Mouse (Mus musculus): ENCODE data around the gene Acss2. TPM values are rescaled to one million over a fixed set of nuclear protein-coding genes. Genes with fewer than 3 reads are reported as not detected.

Gene Acss2
- total and polyA plus RNA-seq, 2 experiments from 2014 or later, result 18.6 to 25.3 TPM

DNA sequence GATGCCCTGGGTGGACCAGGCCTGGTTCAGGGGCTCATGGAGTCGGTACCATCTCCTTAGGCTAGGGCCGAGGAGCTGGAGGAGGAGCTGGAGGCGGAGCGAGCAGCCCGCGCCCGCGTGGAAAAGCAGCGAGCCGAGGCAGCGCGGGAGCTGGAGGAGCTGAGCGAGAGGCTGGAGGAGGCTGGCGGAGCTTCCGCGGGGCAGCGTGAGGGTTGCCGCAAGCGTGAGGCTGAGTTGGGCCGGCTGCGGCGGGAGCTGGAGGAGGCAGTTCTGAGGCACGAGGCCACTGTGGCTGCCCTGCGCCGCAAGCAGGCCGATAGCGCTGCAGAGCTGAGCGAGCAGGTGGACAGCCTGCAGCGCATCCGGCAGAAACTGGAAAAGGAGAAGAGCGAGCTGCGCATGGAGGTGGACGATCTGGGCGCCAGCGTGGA, 111.5 kb downstream of the Acss2 start:
- Histone ChIP-seq H3K9ac (replicated peaks; ENCODE audit: low read length, poor library complexity, severe bottlenecking) (peak overlapping the region; percentile 61), H3K4me2 (ENCODE audit: low read depth, low read length, poor library complexity, severe bottlenecking) (peak overlapping the region; percentile 63), H3K36me3 (ENCODE audit: insufficient read depth, low read length) (peaks cover 23% of the 10 kb centered on the region), H3K4me1 (ENCODE audit: insufficient read depth, low read length) (no peaks in the 10 kb centered on the region; the same call in 1 of the 2 replicates), H3K4me3 (ENCODE audit: low read depth, low read length) (peak overlapping the region; percentile 34), H3K27me3 (ENCODE audit: insufficient read depth, low read length) (peaks cover 14% of the 10 kb centered on the region; the same call in 1 of the 2 replicates), H3K9me3 (ENCODE audit: low read length) (no peaks in the 10 kb centered on the region), H3K27ac (ENCODE audit: low read depth, low read length) (peak overlapping the region; percentile 44)
- ATAC-seq (ENCODE audit: low FRiP score) (peak; percentile 56), DNase-seq (ENCODE audit: low spot score) (peak; percentile 68)
- 2% methylated on average over 33 of the region's 35 CpGs for WGBS
- no peak for TF ChIP-seq CTCF (IDR thresholded peaks at IDR 0.05)

GRCm38 (mm10) chr2:155630153-155630552, 112.4 kb downstream of the Acss2 start:
- peak; percentile 7; the same call in 1 of the 2 replicates for TF ChIP-seq CTCF (IDR thresholded peaks at IDR 0.05)
- no peak overlapping the region for H3K4me2 ChIP-seq (ENCODE audit: low read depth, low read length, poor library complexity, severe bottlenecking)
- no peak for ATAC-seq (ENCODE audit: low FRiP score)
- H3K27me3 ChIP-seq (ENCODE audit: insufficient read depth, low read length), result peaks cover 14% of the 10 kb centered on the region; the same call in 1 of the 2 replicates
- H3K4me1 ChIP-seq (ENCODE audit: insufficient read depth, low read length), result no peaks in the 10 kb centered on the region; the same call in 1 of the 2 replicates
- no peak overlapping the region for H3K4me3 ChIP-seq (ENCODE audit: low read depth, low read length)
- H3K36me3 ChIP-seq (ENCODE audit: insufficient read depth, low read length), result peaks cover 32% of the 10 kb centered on the region
- H3K9me3 ChIP-seq (ENCODE audit: low read length), result no peaks in the 10 kb centered on the region
- no peak overlapping the region for H3K27ac ChIP-seq (ENCODE audit: low read depth, low read length)
- WGBS, result 55% methylated on average over 20 of the region's 20 CpGs
- no peak for DNase-seq (ENCODE audit: low spot score)
- no peak overlapping the region for H3K9ac ChIP-seq (replicated peaks; ENCODE audit: low read length, poor library complexity, severe bottlenecking)

GRCm38 (mm10) chr2:155630590-155631416, 113.1 kb downstream of the Acss2 start:
- H3K4me1 ChIP-seq (ENCODE audit: insufficient read depth, low read length), result no peaks in the 10 kb centered on the region; the same call in 1 of the 2 replicates
- TF ChIP-seq CTCF (IDR thresholded peaks at IDR 0.05), result no peak
- no peak overlapping the region for H3K27ac ChIP-seq (ENCODE audit: low read depth, low read length)
- peak; percentile 6 for DNase-seq (ENCODE audit: low spot score)
- no peaks in the 10 kb centered on the region for H3K9me3 ChIP-seq (ENCODE audit: low read length)
- no peak for ATAC-seq (ENCODE audit: low FRiP score)
- 35% methylated on average over 43 of the region's 43 CpGs for WGBS
- peaks cover 39% of the 10 kb centered on the region for H3K36me3 ChIP-seq (ENCODE audit: insufficient read depth, low read length)
- no peak overlapping the region for H3K4me3 ChIP-seq (ENCODE audit: low read depth, low read length)
- peaks cover 12% of the 10 kb centered on the region; the same call in 1 of the 2 replicates for H3K27me3 ChIP-seq (ENCODE audit: insufficient read depth, low read length)
- no peak overlapping the region for H3K9ac ChIP-seq (replicated peaks; ENCODE audit: low read length, poor library complexity, severe bottlenecking)
- no peak overlapping the region for H3K4me2 ChIP-seq (ENCODE audit: low read depth, low read length, poor library complexity, severe bottlenecking)

- DNase-seq (ENCODE audit: low spot score) (no peak), ATAC-seq (ENCODE audit: low FRiP score) (no peak)
- no peak overlapping the region for H3K27ac ChIP-seq (ENCODE audit: low read depth, low read length)
- 70% methylated on average over 29 of the region's 30 CpGs for WGBS
- TF ChIP-seq CTCF (IDR thresholded peaks at IDR 0.05), result no peak
- no peak overlapping the region for H3K9ac ChIP-seq (replicated peaks; ENCODE audit: low read length, poor library complexity, severe bottlenecking)
- H3K9me3 ChIP-seq (ENCODE audit: low read length), result no peaks in the 10 kb centered on the region
- H3K4me2 ChIP-seq (ENCODE audit: low read depth, low read length, poor library complexity, severe bottlenecking), result no peak overlapping the region
- H3K4me1 ChIP-seq (ENCODE audit: insufficient read depth, low read length), result no peaks in the 10 kb centered on the region; the same call in 1 of the 2 replicates
- no peak overlapping the region for H3K4me3 ChIP-seq (ENCODE audit: low read depth, low read length)
- H3K27me3 ChIP-seq (ENCODE audit: insufficient read depth, low read length), result peaks cover 12% of the 10 kb centered on the region; the same call in 1 of the 2 replicates
- peaks cover 54% of the 10 kb centered on the region for H3K36me3 ChIP-seq (ENCODE audit: insufficient read depth, low read length)
Measured at GRCm38 (mm10) chr2:155632138-155632936, 114.6 kb downstream of the Acss2 start.

- Histone ChIP-seq H3K4me1 (ENCODE audit: insufficient read depth, low read length) (no peaks in the 10 kb centered on the region; the same call in 1 of the 2 replicates), H3K9me3 (ENCODE audit: low read length) (no peaks in the 10 kb centered on the region), H3K9ac (replicated peaks; ENCODE audit: low read length, poor library complexity, severe bottlenecking) (no peak overlapping the region), H3K27me3 (ENCODE audit: insufficient read depth, low read length) (peaks cover 12% of the 10 kb centered on the region; the same call in 1 of the 2 replicates), H3K27ac (ENCODE audit: low read depth, low read length) (no peak overlapping the region), H3K4me3 (ENCODE audit: low read depth, low read length) (no peak overlapping the region), H3K4me2 (ENCODE audit: low read depth, low read length, poor library complexity, severe bottlenecking) (no peak overlapping the region), H3K36me3 (ENCODE audit: insufficient read depth, low read length) (peaks cover 62% of the 10 kb centered on the region)
- WGBS, result 68% methylated on average over 19 of the region's 19 CpGs
- no peak for DNase-seq (ENCODE audit: low spot score)
- no peak for TF ChIP-seq CTCF (IDR thresholded peaks at IDR 0.05)
- ATAC-seq (ENCODE audit: low FRiP score), result no peak
Measured at GRCm38 (mm10) chr2:155633121-155633520, 115.4 kb downstream of the Acss2 start.

Data from midbrain, postnatal 0 days (tissue).